Mouse (Mus musculus) small intestine, adult 2 months (tissue): ENCODE data around the gene 1700001O22Rik. TPM values are rescaled to one million over a fixed set of nuclear protein-coding genes. Genes with fewer than 3 reads are reported as not detected.

ENCODE experiments used
- H3K27ac ChIP-seq: fragments of 200-500 bp; 2 replicates; pipeline ENCODE4 v1.5.1; 2012; ENCODE audit warnings: low read depth, low read length, control low read depth, inconsistent platforms; ENCODE audit not compliant: insufficient read depth
- H3K27me3 ChIP-seq: fragments of 200-500 bp; 2 replicates; pipeline ENCODE4 v1.6.1; 2012; ENCODE audit warnings: mild to moderate bottlenecking, moderate library complexity, low read length, inconsistent platforms; ENCODE audit not compliant: control insufficient read depth, insufficient read depth
- H3K36me3 ChIP-seq: fragments of 200-500 bp; 2 replicates; pipeline ENCODE4 v1.6.1; 2012; ENCODE audit warnings: mild to moderate bottlenecking, low read length, control low read depth, inconsistent platforms; ENCODE audit not compliant: control insufficient read depth, insufficient read depth
- H3K4me1 ChIP-seq: fragments of 200-500 bp; 2 replicates; pipeline ENCODE4 v1.6.1; 2012; ENCODE audit warnings: low read length, inconsistent platforms, mixed read lengths; ENCODE audit not compliant: control insufficient read depth, insufficient read depth, insufficient read length
- H3K4me3 ChIP-seq: fragments of 200-500 bp; 2 replicates; pipeline ENCODE4 v1.5.1; 2012; ENCODE audit warnings: low read depth, mild to moderate bottlenecking, control low read depth, inconsistent platforms, low read length, moderate library complexity
- CTCF ChIP-seq: fragments of 200-500 bp; IDR thresholded peaks from 2 replicates; pipeline ENCODE4 v1.5.1; 2012; ENCODE audit warnings: low read depth, mild to moderate bottlenecking, control low read depth, inconsistent platforms, low read length, moderate library complexity, mixed read lengths; ENCODE audit not compliant: insufficient replicate concordance, insufficient read length; ENCODE audit errors: extremely low read depth
- POLR2A ChIP-seq: fragments of 200-500 bp; IDR thresholded peaks from 2 replicates; pipeline ENCODE4 v1.6.1; 2012; ENCODE audit warnings: low read depth, mild to moderate bottlenecking, control low read depth, inconsistent platforms, low read length, moderate library complexity
- WGBS: fragments of 180-500 bp; shearing (Covaris S2); methylation state at CpG from one replicate; pipeline ENCODE4 v1.1.7; 2018; 5-methylcytosine and 5-hydroxymethylcytosine counted together
- polyA plus RNA-seq: library from polyadenylated mRNA; depleted of rRNA; stranded (reverse); fragments of >200 nt; gene quantifications from 2 replicates; pipeline ENCODE4 v1.2.3, GENCODE M21; 2012

Gene 1700001O22Rik
- polyA plus RNA-seq, 1 experiment = 0.71 TPM

GRCm38 (mm10) chr2:30842615-30843014 lies 39.2 kb upstream of the 1700001O22Rik start:
- H3K4me1 ChIP-seq = no peaks in the 10 kb centered on the region
- H3K27me3 ChIP-seq = peaks cover 41% of the 10 kb centered on the region
- no peak overlapping the region for H3K4me3 ChIP-seq
- WGBS = 35% methylated on average over 10 of the region's 10 CpGs
- H3K27ac ChIP-seq = no peak overlapping the region
- no peaks in the 10 kb centered on the region for H3K36me3 ChIP-seq
- TF ChIP-seq CTCF = no peak
- no peak for TF ChIP-seq POLR2A

- no peaks in the 10 kb centered on the region for H3K36me3 ChIP-seq
- H3K4me3 ChIP-seq = no peak overlapping the region
- WGBS = 23% methylated on average over 21 of the region's 21 CpGs
- peaks cover 5% of the 10 kb centered on the region; the same call in 1 of the 2 replicates for H3K27me3 ChIP-seq
- H3K27ac ChIP-seq = no peak overlapping the region
- TF ChIP-seq POLR2A = no peak
- no peaks in the 10 kb centered on the region for H3K4me1 ChIP-seq
Observed at GRCm38 (mm10) chr2:30836238-30836990, 33.0 kb upstream of the 1700001O22Rik start.

- Histone ChIP-seq H3K36me3 (no peaks in the 10 kb centered on the region), H3K4me3 (no peak within 1 kb of the TSS), H3K27ac (no peak within 1 kb of the TSS), H3K4me1 (no peaks in the 10 kb centered on the region), H3K27me3 (peaks cover 5% of the 10 kb centered on the region; the same call in 1 of the 2 replicates)
- TF ChIP-seq POLR2A (no peak), CTCF (no peak)
- WGBS = 65% methylated on average over 10 of the region's 10 CpGs
Observed at GRCm38 (mm10) chr2:30834373-30835022, 31.0 kb upstream of the 1700001O22Rik start, which contains the start of gene Prrx2. Gene Prrx2, plus strand, starts transcription at chr2:30834972.

- peaks cover 5% of the 10 kb centered on the region; the same call in 1 of the 2 replicates for H3K27me3 ChIP-seq
- no peak overlapping the region for H3K27ac ChIP-seq
- WGBS = 70% methylated on average over 5 of the region's 5 CpGs
- H3K4me1 ChIP-seq = no peaks in the 10 kb centered on the region
- no peak overlapping the region for H3K4me3 ChIP-seq
- H3K36me3 ChIP-seq = no peaks in the 10 kb centered on the region
- TF ChIP-seq POLR2A = no peak
Observed at GRCm38 (mm10) chr2:30833644-30834043, 30.2 kb upstream of the 1700001O22Rik start.

GRCm38 (mm10) chr2:30830283-30830795 lies 26.9 kb upstream of the 1700001O22Rik start, which contains the start of gene Asb6:
Gene Asb6, minus strand, starts transcription at chr2:30830333.
- no peaks in the 10 kb centered on the region for H3K27me3 ChIP-seq
- peaks cover 9% of the 10 kb centered on the region for H3K4me1 ChIP-seq
- WGBS = 52% methylated on average over 4 of the region's 4 CpGs
- H3K4me3 ChIP-seq = no peak within 1 kb of the TSS
- TF ChIP-seq POLR2A (no peak), CTCF (no peak)
- no peak within 1 kb of the TSS for H3K27ac ChIP-seq
- H3K36me3 ChIP-seq = peaks cover 2% of the 10 kb centered on the region; the same call in 1 of the 2 replicates

- Histone ChIP-seq H3K4me1 (peaks cover 9% of the 10 kb centered on the region), H3K27me3 (no peaks in the 10 kb centered on the region), H3K27ac (no peak overlapping the region), H3K4me3 (no peak overlapping the region), H3K36me3 (peaks cover 11% of the 10 kb centered on the region)
- peak; percentile 53; the same call in 1 of the 2 replicates for TF ChIP-seq CTCF
- no peak for TF ChIP-seq POLR2A
- 40% methylated on average over 5 of the region's 5 CpGs for WGBS
Observed at GRCm38 (mm10) chr2:30829315-30829714, 25.9 kb upstream of the 1700001O22Rik start.
